Mouse (Mus musculus) myocyte (in vitro differentiated cells): ENCODE measurements at regions not wholly inside any gene's neighbourhood (a gene's known extent, or its start where the extent isn't known, plus 50 kb on each side); places are given as distances from the start of the nearest gene placed in this dataset.

Experiments used
- H3K27me3 ChIP-seq: one replicate; pipeline ENCODE4 v1.6.1; 2011; ENCODE audit not compliant: control insufficient read depth, insufficient read depth, insufficient read length
- H3K36me3 ChIP-seq: one replicate; pipeline ENCODE4 v1.6.1; 2011; ENCODE audit not compliant: control insufficient read depth, insufficient read depth
- H3K4me2 ChIP-seq: one replicate; pipeline ENCODE4 v1.6.1; 2011; ENCODE audit warnings: low read depth, control low read depth
- H3K4me3 ChIP-seq: one replicate; pipeline ENCODE4 v1.5.1; 2011; ENCODE audit warnings: mild to moderate bottlenecking, control low read depth, moderate library complexity
- H3K79me2 ChIP-seq: one replicate; pipeline ENCODE4 v1.6.1; 2011; ENCODE audit not compliant: control insufficient read depth, insufficient read depth
- H3ac ChIP-seq: one replicate; pipeline ENCODE4 v1.6.1; 2011; ENCODE audit not compliant: control insufficient read depth, insufficient read length
- CEBPB ChIP-seq: IDR thresholded peaks from 2 replicates; pipeline ENCODE4 v1.6.1; 2011; ENCODE audit warnings: mild to moderate bottlenecking, moderate library complexity; ENCODE audit not compliant: poor library complexity, insufficient read depth, severe bottlenecking
- E2F4 ChIP-seq: IDR thresholded peaks from one replicate; pipeline ENCODE4 v1.6.1; 2011; ENCODE audit warnings: mild to moderate bottlenecking, control low read depth, moderate library complexity; ENCODE audit not compliant: insufficient read depth
- MAX ChIP-seq: IDR thresholded peaks from one replicate; pipeline ENCODE4 v1.6.1; 2011; ENCODE audit warnings: low read depth, mild to moderate bottlenecking, control low read depth
- MYOD1 ChIP-seq, 3 experiments: IDR thresholded peaks; one replicate each; pipeline ENCODE4 v1.6.1; 2011; ENCODE audit warnings: control low read depth in 2 of 3, low read depth in 2 of 3, mild to moderate bottlenecking in 2 of 3, moderate library complexity in 1 of 3; ENCODE audit not compliant: insufficient read length in 2 of 3, control insufficient read depth in 1 of 3
- MYOG ChIP-seq, 3 experiments: IDR thresholded peaks; one replicate each; pipeline ENCODE4 v1.6.1; 2011; ENCODE audit warnings: control low read depth in 2 of 3, low read depth in 2 of 3, mild to moderate bottlenecking in 2 of 3; ENCODE audit not compliant: insufficient read length in 2 of 3, control insufficient read depth in 1 of 3, insufficient read depth in 1 of 3
- POLR2A ChIP-seq: IDR thresholded peaks from one replicate; pipeline ENCODE4 v1.6.1; 2011; ENCODE audit warnings: low read depth, mild to moderate bottlenecking, control low read depth, moderate library complexity; ENCODE audit not compliant: insufficient read length
- POLR2AphosphoS2 ChIP-seq: IDR thresholded peaks from one replicate; pipeline ENCODE4 v1.6.1; 2011; ENCODE audit warnings: low read depth, control low read depth; ENCODE audit not compliant: insufficient read length
- REST ChIP-seq: IDR thresholded peaks from one replicate; pipeline ENCODE4 v1.6.1; 2011; ENCODE audit warnings: mild to moderate bottlenecking, control low read depth, moderate library complexity; ENCODE audit not compliant: insufficient read depth, insufficient read length
- SRF ChIP-seq: IDR thresholded peaks from one replicate; pipeline ENCODE4 v1.6.1; 2011; ENCODE audit warnings: low read depth; ENCODE audit not compliant: control insufficient read depth, insufficient read length
- TCF12 ChIP-seq: IDR thresholded peaks from one replicate; pipeline ENCODE4 v1.6.1; 2011; ENCODE audit warnings: mild to moderate bottlenecking, control low read depth; ENCODE audit not compliant: poor library complexity, insufficient read depth, severe bottlenecking
- TCF3 ChIP-seq: IDR thresholded peaks from one replicate; pipeline ENCODE4 v1.6.1; 2011; ENCODE audit warnings: low read depth, control low read depth; ENCODE audit not compliant: insufficient read length
- USF1 ChIP-seq: IDR thresholded peaks from one replicate; pipeline ENCODE4 v1.6.1; 2011; ENCODE audit warnings: low read depth, mild to moderate bottlenecking, control low read depth, moderate library complexity

GRCm38 (mm10) chr4:33552856-33553255 lies 242.7 kb downstream of the Rngtt start:
- Histone ChIP-seq H3K79me2 (no peaks in the 10 kb centered on the region), H3K4me3 (no peak overlapping the region), H3ac (no peak overlapping the region), H3K27me3 (no peaks in the 10 kb centered on the region), H3K36me3 (no peaks in the 10 kb centered on the region), H3K4me2 (no peak overlapping the region)
- no peak for TF ChIP-seq POLR2AphosphoS2
- peak in 2 of 3 experiments; percentile 39 to 42 for TF ChIP-seq MYOD1 (IDR thresholded peaks at IDR 0.05; ENCODE audit: control insufficient read depth in 1 of 3, insufficient read length in 2 of 3, low read depth in 2 of 3)
- TF ChIP-seq POLR2A, result no peak

GRCm38 (mm10) chr4:33554606-33555005 lies 244.5 kb downstream of the Rngtt start:
- Histone ChIP-seq H3K27me3 (no peaks in the 10 kb centered on the region), H3K79me2 (no peaks in the 10 kb centered on the region), H3ac (no peak overlapping the region), H3K4me3 (no peak overlapping the region), H3K4me2 (no peak overlapping the region), H3K36me3 (no peaks in the 10 kb centered on the region)
- TF ChIP-seq SRF, result no peak
- TF ChIP-seq POLR2AphosphoS2, result no peak
- no peak for TF ChIP-seq MYOD1 (IDR thresholded peaks at IDR 0.05; ENCODE audit: control insufficient read depth in 1 of 3, insufficient read length in 2 of 3, low read depth in 2 of 3)
- TF ChIP-seq E2F4, result no peak
- TF ChIP-seq TCF12, result no peak
- no peak for TF ChIP-seq MAX
- TF ChIP-seq CEBPB, result no peak
- TF ChIP-seq TCF3, result no peak
- no peak for TF ChIP-seq REST
- no peak for TF ChIP-seq MYOG (IDR thresholded peaks at IDR 0.05; ENCODE audit: control insufficient read depth in 1 of 3, insufficient read depth in 1 of 3, insufficient read length in 2 of 3, low read depth in 2 of 3)
- TF ChIP-seq USF1, result no peak
- TF ChIP-seq POLR2A, result no peak

DNA sequence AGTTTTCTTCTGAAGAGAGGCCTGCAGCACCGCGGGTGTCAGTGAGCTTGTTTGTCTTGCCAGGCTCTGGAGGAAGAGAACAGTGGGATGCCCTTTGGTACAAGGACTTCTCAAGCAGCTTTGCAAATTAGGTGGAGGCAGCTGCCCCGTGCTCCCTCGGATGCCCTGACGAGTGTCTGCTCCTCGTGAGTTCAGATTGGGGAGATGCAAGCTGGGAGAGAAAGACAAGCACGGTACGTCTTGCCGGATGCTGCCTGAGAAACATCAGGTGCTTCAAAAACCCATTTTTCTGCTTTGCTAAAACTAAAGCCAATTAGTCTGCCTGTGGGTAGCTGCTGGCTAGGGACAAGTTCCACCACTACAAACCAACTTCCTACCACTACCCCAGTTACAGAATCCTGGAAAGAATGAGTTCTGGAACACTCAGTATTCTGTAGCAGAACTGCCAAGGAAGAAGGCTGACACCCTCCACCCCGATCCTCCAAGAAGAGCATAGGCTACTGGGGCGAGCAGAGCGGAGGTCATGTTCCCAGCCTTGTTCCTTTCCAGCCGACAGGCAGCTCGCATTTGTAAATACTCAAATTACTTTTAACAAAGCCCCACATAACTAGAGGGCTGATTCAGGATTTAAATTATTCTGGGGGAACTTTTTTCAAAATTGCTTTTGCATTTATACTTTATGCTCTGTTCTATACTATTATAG lies 245.3 kb downstream of the Rngtt start:
- TF ChIP-seq TCF12, result no peak
- TF ChIP-seq POLR2AphosphoS2, result no peak
- H3K36me3 ChIP-seq, result no peaks in the 10 kb centered on the region
- no peaks in the 10 kb centered on the region for H3K79me2 ChIP-seq
- H3K27me3 ChIP-seq, result no peaks in the 10 kb centered on the region
- no peak overlapping the region for H3K4me2 ChIP-seq
- H3ac ChIP-seq, result no peak overlapping the region
- no peak overlapping the region for H3K4me3 ChIP-seq

GRCm38 (mm10) chr4:33555966-33556365 lies 245.9 kb downstream of the Rngtt start:
- Histone ChIP-seq H3K27me3 (no peaks in the 10 kb centered on the region), H3ac (no peak overlapping the region), H3K4me2 (no peak overlapping the region), H3K36me3 (no peaks in the 10 kb centered on the region), H3K4me3 (no peak overlapping the region), H3K79me2 (no peaks in the 10 kb centered on the region)
- TF ChIP-seq MYOG (IDR thresholded peaks at IDR 0.05; ENCODE audit: control insufficient read depth in 1 of 3, insufficient read depth in 1 of 3, insufficient read length in 2 of 3, low read depth in 2 of 3), result no peak
- no peak for TF ChIP-seq POLR2AphosphoS2
- no peak for TF ChIP-seq TCF3
- no peak for TF ChIP-seq MAX
- no peak for TF ChIP-seq E2F4
- no peak for TF ChIP-seq POLR2A
- no peak for TF ChIP-seq TCF12
- no peak for TF ChIP-seq USF1
- TF ChIP-seq SRF, result no peak
- TF ChIP-seq REST, result no peak
- no peak for TF ChIP-seq MYOD1 (IDR thresholded peaks at IDR 0.05; ENCODE audit: control insufficient read depth in 1 of 3, insufficient read length in 2 of 3, low read depth in 2 of 3)
- TF ChIP-seq CEBPB, result no peak

- no peaks in the 10 kb centered on the region for H3K36me3 ChIP-seq
- no peaks in the 10 kb centered on the region for H3K27me3 ChIP-seq
- no peak overlapping the region for H3ac ChIP-seq
- no peak overlapping the region for H3K4me3 ChIP-seq
- no peak overlapping the region for H3K4me2 ChIP-seq
- no peaks in the 10 kb centered on the region for H3K79me2 ChIP-seq
- no peak for TF ChIP-seq MAX
- TF ChIP-seq REST, result no peak
- no peak for TF ChIP-seq MYOD1 (IDR thresholded peaks at IDR 0.05; ENCODE audit: control insufficient read depth in 1 of 3, insufficient read length in 2 of 3, low read depth in 2 of 3)
- TF ChIP-seq SRF, result no peak
- TF ChIP-seq MYOG (IDR thresholded peaks at IDR 0.05; ENCODE audit: control insufficient read depth in 1 of 3, insufficient read depth in 1 of 3, insufficient read length in 2 of 3, low read depth in 2 of 3), result no peak
- no peak for TF ChIP-seq USF1
- no peak for TF ChIP-seq CEBPB
- TF ChIP-seq TCF3, result no peak
- no peak for TF ChIP-seq E2F4
- TF ChIP-seq POLR2A, result no peak
Observed at GRCm38 (mm10) chr4:33556661-33557540, 246.8 kb downstream of the Rngtt start.
